Mouse (Mus musculus): ENCODE results near the gene Fam114a1. TPM values are rescaled to one million over a fixed set of nuclear protein-coding genes. Genes with fewer than 3 reads are reported as not detected.

The Fam114a1 gene
- polyA plus RNA-seq (2015; fragmentation: Nextera tagmentation; extraction: Ambion mirVana): 6.3 and 6.5 TPM in 2 replicates

- H3K4me2 ChIP-seq: peak within 1 kb of the TSS; percentile 97
- H3K4me3 ChIP-seq: peak within 1 kb of the TSS; percentile 62
- peaks cover 18% of the 10 kb centered on the region for H3K4me1 ChIP-seq
- H3K9ac ChIP-seq: peak within 1 kb of the TSS; percentile 70
- ATAC-seq: peak; percentile 83
- WGBS: 1% methylated on average over 64 of the region's 68 CpGs
- H3K27ac ChIP-seq: no peak within 1 kb of the TSS
- H3K9me3 ChIP-seq (replicated peaks): no peaks in the 10 kb centered on the region
- H3K27me3 ChIP-seq: peaks cover 13% of the 10 kb centered on the region; the same call in 1 of the 2 replicates
- H3K36me3 ChIP-seq (ENCODE audit: poor library complexity, severe bottlenecking): no peaks in the 10 kb centered on the region
Measured at GRCm38 (mm10) chr5:64969861-64970771, at the start of gene Fam114a1. TSS of gene Fam114a1 (plus strand) at chr5:64970071.

GRCm38 (mm10) chr5:64922891-64923381, 46.9 kb upstream of the Fam114a1 start:
- no peak overlapping the region for H3K9ac ChIP-seq
- H3K27ac ChIP-seq: no peak overlapping the region
- H3K9me3 ChIP-seq (replicated peaks): no peaks in the 10 kb centered on the region
- H3K36me3 ChIP-seq (ENCODE audit: poor library complexity, severe bottlenecking): no peaks in the 10 kb centered on the region
- no peak overlapping the region for H3K4me3 ChIP-seq
- H3K4me2 ChIP-seq: no peak overlapping the region
- 90% methylated on average over 5 of the region's 5 CpGs for WGBS
- no peaks in the 10 kb centered on the region for H3K4me1 ChIP-seq
- H3K27me3 ChIP-seq: no peaks in the 10 kb centered on the region
- ATAC-seq: no peak

- Histone ChIP-seq H3K4me2 (no peak overlapping the region), H3K4me3 (no peak overlapping the region), H3K9ac (no peak overlapping the region), H3K36me3 (ENCODE audit: poor library complexity, severe bottlenecking) (no peaks in the 10 kb centered on the region), H3K27ac (no peak overlapping the region), H3K27me3 (no peaks in the 10 kb centered on the region), H3K9me3 (replicated peaks) (no peaks in the 10 kb centered on the region), H3K4me1 (no peaks in the 10 kb centered on the region)
- 61% methylated on average over 3 of the region's 3 CpGs for WGBS
- ATAC-seq: no peak
Measured at GRCm38 (mm10) chr5:64932215-64932614, 37.7 kb upstream of the Fam114a1 start.

- WGBS: 94% methylated on average over 15 of the region's 15 CpGs
Measured at GRCm38 (mm10) chr5:64932775-64933174, 37.1 kb upstream of the Fam114a1 start.

GRCm38 (mm10) chr5:64951486-64951885, 18.4 kb upstream of the Fam114a1 start:
- no peak for ATAC-seq
- H3K27ac ChIP-seq: no peak overlapping the region
- no peaks in the 10 kb centered on the region for H3K9me3 ChIP-seq (replicated peaks)
- no peaks in the 10 kb centered on the region for H3K4me1 ChIP-seq
- no peak overlapping the region for H3K9ac ChIP-seq
- no peak overlapping the region for H3K4me3 ChIP-seq
- no peaks in the 10 kb centered on the region for H3K27me3 ChIP-seq
- no peaks in the 10 kb centered on the region for H3K36me3 ChIP-seq (ENCODE audit: poor library complexity, severe bottlenecking)
- no peak overlapping the region for H3K4me2 ChIP-seq
- WGBS: 96% methylated on average over 5 of the region's 5 CpGs

More at GRCm38 (mm10) chr5:64932775-64933174, 37.1 kb upstream of the Fam114a1 start:
- H3K4me3 ChIP-seq: no peak overlapping the region
- no peaks in the 10 kb centered on the region for H3K27me3 ChIP-seq
- no peaks in the 10 kb centered on the region for H3K9me3 ChIP-seq (replicated peaks)
- no peaks in the 10 kb centered on the region for H3K4me1 ChIP-seq
- no peaks in the 10 kb centered on the region for H3K36me3 ChIP-seq (ENCODE audit: poor library complexity, severe bottlenecking)
- ATAC-seq: no peak
- no peak overlapping the region for H3K4me2 ChIP-seq
- H3K9ac ChIP-seq: no peak overlapping the region
- H3K27ac ChIP-seq: no peak overlapping the region

- Histone ChIP-seq H3K36me3 (ENCODE audit: poor library complexity, severe bottlenecking) (no peaks in the 10 kb centered on the region), H3K4me1 (no peaks in the 10 kb centered on the region), H3K27ac (no peak overlapping the region), H3K9me3 (replicated peaks) (no peaks in the 10 kb centered on the region), H3K9ac (no peak overlapping the region), H3K4me2 (no peak overlapping the region), H3K27me3 (no peaks in the 10 kb centered on the region), H3K4me3 (no peak overlapping the region)
- ATAC-seq: no peak
- WGBS: 88% methylated on average over 8 of the region's 8 CpGs
Measured at GRCm38 (mm10) chr5:64954931-64955330, 14.9 kb upstream of the Fam114a1 start.

GRCm38 (mm10) chr5:64958991-64959842, 10.7 kb upstream of the Fam114a1 start:
- no peaks in the 10 kb centered on the region for H3K27me3 ChIP-seq
- WGBS: 78% methylated on average over 22 of the region's 22 CpGs
- H3K36me3 ChIP-seq (ENCODE audit: poor library complexity, severe bottlenecking): no peaks in the 10 kb centered on the region
- no peak overlapping the region for H3K4me2 ChIP-seq
- no peak overlapping the region for H3K9ac ChIP-seq
- ATAC-seq: no peak
- no peaks in the 10 kb centered on the region for H3K9me3 ChIP-seq (replicated peaks)
- H3K27ac ChIP-seq: no peak overlapping the region
- H3K4me1 ChIP-seq: no peaks in the 10 kb centered on the region
- no peak overlapping the region for H3K4me3 ChIP-seq

GRCm38 (mm10) chr5:64959843-64960230, 10.0 kb upstream of the Fam114a1 start, which contains the start of gene Tlr6:
TSS of gene Tlr6 (minus strand) at chr5:64960097.
- H3K36me3 ChIP-seq (ENCODE audit: poor library complexity, severe bottlenecking): no peaks in the 10 kb centered on the region
- no peaks in the 10 kb centered on the region for H3K4me1 ChIP-seq
- no peaks in the 10 kb centered on the region for H3K9me3 ChIP-seq (replicated peaks)
- H3K27ac ChIP-seq: no peak within 1 kb of the TSS
- WGBS: 87% methylated on average over 13 of the region's 13 CpGs
- H3K27me3 ChIP-seq: no peaks in the 10 kb centered on the region
- H3K9ac ChIP-seq: no peak within 1 kb of the TSS
- ATAC-seq: no peak
- H3K4me2 ChIP-seq: no peak within 1 kb of the TSS
- H3K4me3 ChIP-seq: no peak within 1 kb of the TSS

- Histone ChIP-seq H3K27ac (no peak overlapping the region), H3K9me3 (replicated peaks) (no peaks in the 10 kb centered on the region), H3K4me1 (no peaks in the 10 kb centered on the region), H3K27me3 (no peaks in the 10 kb centered on the region), H3K4me3 (no peak overlapping the region), H3K36me3 (ENCODE audit: poor library complexity, severe bottlenecking) (no peaks in the 10 kb centered on the region), H3K9ac (no peak overlapping the region), H3K4me2 (no peak overlapping the region)
- 91% methylated on average over 13 of the region's 13 CpGs for WGBS
- no peak for ATAC-seq
Measured at GRCm38 (mm10) chr5:64960857-64961391, 8.9 kb upstream of the Fam114a1 start.

GRCm38 (mm10) chr5:64963271-64963670, 6.6 kb upstream of the Fam114a1 start:
- Histone ChIP-seq H3K27ac (no peak overlapping the region), H3K4me2 (no peak overlapping the region), H3K4me1 (no peaks in the 10 kb centered on the region), H3K36me3 (ENCODE audit: poor library complexity, severe bottlenecking) (no peaks in the 10 kb centered on the region), H3K27me3 (no peaks in the 10 kb centered on the region), H3K9ac (no peak overlapping the region), H3K4me3 (no peak overlapping the region), H3K9me3 (replicated peaks) (no peaks in the 10 kb centered on the region)
- 84% methylated on average over 5 of the region's 5 CpGs for WGBS
- no peak for ATAC-seq

- H3K36me3 ChIP-seq (ENCODE audit: poor library complexity, severe bottlenecking): no peaks in the 10 kb centered on the region
- no peak for ATAC-seq
- H3K9me3 ChIP-seq (replicated peaks): no peaks in the 10 kb centered on the region
- H3K27me3 ChIP-seq: no peaks in the 10 kb centered on the region
- no peak overlapping the region for H3K9ac ChIP-seq
- no peak overlapping the region for H3K27ac ChIP-seq
- H3K4me3 ChIP-seq: no peak overlapping the region
- H3K4me2 ChIP-seq: no peak overlapping the region
- WGBS: 89% methylated on average over 3 of the region's 3 CpGs
- no peaks in the 10 kb centered on the region for H3K4me1 ChIP-seq
Measured at GRCm38 (mm10) chr5:64963735-64964134, 6.1 kb upstream of the Fam114a1 start.

Data from forebrain, embryonic 13.5 days (tissue).